Mouse (Mus musculus) lung, postnatal 0 days (tissue): ENCODE data around the gene Slc1a5.

Experiments used
- CTCF ChIP-seq: IDR thresholded peaks from 2 replicates; pipeline ENCODE4 v1.5.1; 2016; ENCODE audit warnings: antibody characterized with exemption, mild to moderate bottlenecking
- EP300 ChIP-seq: IDR thresholded peaks from 2 replicates; pipeline ENCODE4 v1.6.1; 2016; ENCODE audit warnings: antibody characterized with exemption, mild to moderate bottlenecking, control low read depth

DNA sequence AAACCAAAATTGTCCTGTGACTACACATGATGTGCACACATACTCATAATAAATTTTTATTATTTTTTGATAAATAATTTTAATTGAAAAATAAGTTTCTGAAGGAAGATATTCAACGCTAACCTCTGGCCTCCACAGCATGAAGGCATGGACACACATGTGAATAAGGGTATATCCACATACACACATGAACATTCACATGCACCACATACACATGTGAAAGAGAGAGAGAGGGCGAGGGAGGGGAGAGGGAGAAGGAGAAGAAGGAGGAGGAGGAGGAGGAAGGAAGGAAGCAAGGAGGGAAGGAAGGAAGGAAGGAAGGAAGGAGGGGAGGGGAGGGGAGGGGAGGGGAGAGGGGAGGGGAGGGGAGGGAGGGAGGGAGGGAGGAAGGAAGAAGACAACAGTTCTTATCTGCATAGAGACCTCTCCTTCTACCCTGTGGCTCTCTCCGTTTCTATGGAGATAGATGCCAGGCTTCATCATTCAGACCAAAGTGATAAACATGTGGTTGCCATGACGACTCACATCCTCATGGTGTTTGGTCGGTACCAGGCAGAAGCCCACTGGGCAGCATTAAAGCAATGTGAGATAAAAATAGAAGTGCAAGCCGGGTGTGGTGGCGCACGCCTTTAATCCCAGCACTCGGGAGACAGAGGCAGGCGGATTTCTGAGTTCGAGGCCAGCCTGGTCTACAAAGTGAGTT, 22.1 kb upstream of the Slc1a5 start:
- no peak for TF ChIP-seq CTCF
- TF ChIP-seq EP300 = no peak
